Mouse (Mus musculus) heart, adult 11 months (tissue): ENCODE results near the gene Lrriq3.
A peak's percentile ranks its signal among the peaks of the same experiment; 100 is the strongest.

ENCODE experiments used
- DNase-seq: peaks from one replicate; pipeline ENCODE4 v3.0.0; 2022

The Lrriq3 gene

GRCm38 (mm10) chr3:155093116-155093956 lies at the start of gene Lrriq3, which contains the start of gene Fpgt:
Gene Lrriq3, plus strand, starts transcription at chr3:155093434.
Gene Fpgt, minus strand, starts transcription at chr3:155093403.
- peak; percentile 99 for DNase-seq

GRCm38 (mm10) chr3:155052021-155052420 lies 41.2 kb upstream of the Lrriq3 start:
- no peak for DNase-seq

- no peak for DNase-seq
Measured at GRCm38 (mm10) chr3:155053189-155053588, 40.0 kb upstream of the Lrriq3 start.

DNA sequence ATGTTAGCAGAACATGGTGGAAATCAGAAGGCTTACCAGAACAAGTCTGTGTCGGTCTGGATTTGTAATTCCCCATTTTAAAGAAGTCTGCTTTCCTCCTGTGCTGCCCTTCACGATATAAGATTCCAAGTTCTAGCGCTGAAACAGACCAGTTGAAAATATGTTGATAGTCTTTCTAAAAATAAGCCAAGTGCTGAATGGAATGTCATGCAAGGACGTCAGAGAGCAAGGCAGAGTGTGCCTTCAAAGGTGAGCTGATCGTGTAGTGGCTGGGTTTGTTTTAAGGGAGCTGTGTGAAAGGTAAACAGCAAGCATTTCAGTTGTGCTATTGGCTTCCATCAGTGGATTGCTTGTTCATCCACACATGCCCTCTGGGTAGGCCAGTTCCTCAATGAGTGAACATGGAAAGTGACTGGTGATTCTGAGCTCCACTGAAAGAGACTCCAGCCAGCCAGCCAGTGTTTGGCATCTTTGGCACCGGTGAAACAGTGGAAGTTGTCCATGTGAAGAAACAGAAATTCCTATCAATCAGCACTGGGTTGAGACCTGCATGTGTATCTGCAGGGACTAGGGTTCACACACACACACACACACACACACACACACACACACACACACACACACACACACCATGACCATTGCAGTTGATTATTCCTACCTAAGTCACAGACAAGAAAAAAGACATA lies 37.9 kb upstream of the Lrriq3 start, which contains the start of gene Tnni3k:
Gene Tnni3k (minus strand): TSS at position 177 of the 686 bp plus-strand sequence.
- peak; percentile 91 for DNase-seq

- no peak for DNase-seq
Measured at GRCm38 (mm10) chr3:155056606-155057005, 36.6 kb upstream of the Lrriq3 start.

DNA sequence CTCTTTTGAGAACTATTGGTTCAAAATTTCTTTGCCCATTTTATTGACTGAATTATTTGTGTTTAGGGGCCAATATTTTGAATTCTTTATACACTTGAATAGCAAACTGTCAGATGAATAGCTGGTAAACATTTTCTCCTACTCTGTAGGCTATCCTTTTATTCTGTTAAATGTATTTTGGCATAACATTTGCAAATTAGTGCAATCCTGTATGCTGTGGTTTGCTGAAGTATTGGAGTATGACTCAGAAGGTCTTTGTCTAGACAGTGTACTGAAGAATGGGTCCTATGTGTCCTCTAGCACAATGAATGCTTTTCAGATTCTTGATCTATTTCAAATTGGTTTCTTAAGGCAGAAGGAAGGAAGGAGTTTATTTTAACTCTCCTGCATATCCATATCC lies 35.7 kb upstream of the Lrriq3 start:
- no peak for DNase-seq

GRCm38 (mm10) chr3:155058800-155059448 lies 34.3 kb upstream of the Lrriq3 start:
- no peak for DNase-seq

- DNase-seq: no peak
Measured at GRCm38 (mm10) chr3:155059449-155059822, 33.8 kb upstream of the Lrriq3 start.

DNA sequence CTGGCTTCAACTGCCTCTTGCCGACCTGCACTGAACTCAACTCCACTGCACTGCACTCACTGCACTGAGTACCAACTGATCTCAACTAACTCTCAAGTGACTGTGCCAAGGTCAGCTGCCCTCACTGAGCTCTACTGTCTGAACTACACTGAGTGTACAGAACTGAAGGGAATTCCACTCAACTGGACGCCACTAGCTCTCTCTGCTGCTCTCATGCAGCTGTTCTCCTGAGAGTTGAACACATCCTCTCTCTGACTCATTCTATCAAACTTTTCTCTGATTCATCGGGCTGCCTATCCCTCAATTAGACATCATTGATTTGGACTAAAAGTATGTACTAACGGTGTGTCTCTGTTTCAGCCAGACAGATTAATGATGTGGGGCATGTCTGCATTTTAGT lies 15.3 kb upstream of the Lrriq3 start:
- DNase-seq: no peak

GRCm38 (mm10) chr3:155092081-155092480 lies 1.2 kb upstream of the Lrriq3 start:
- no peak for DNase-seq

- DNase-seq: no peak
Measured at GRCm38 (mm10) chr3:155099266-155099665, 6.0 kb downstream of the Lrriq3 start.

- no peak for DNase-seq
Measured at GRCm38 (mm10) chr3:155105957-155106356, 12.7 kb downstream of the Lrriq3 start.

- DNase-seq: no peak
Measured at GRCm38 (mm10) chr3:155137737-155138136, 44.5 kb downstream of the Lrriq3 start.

DNA sequence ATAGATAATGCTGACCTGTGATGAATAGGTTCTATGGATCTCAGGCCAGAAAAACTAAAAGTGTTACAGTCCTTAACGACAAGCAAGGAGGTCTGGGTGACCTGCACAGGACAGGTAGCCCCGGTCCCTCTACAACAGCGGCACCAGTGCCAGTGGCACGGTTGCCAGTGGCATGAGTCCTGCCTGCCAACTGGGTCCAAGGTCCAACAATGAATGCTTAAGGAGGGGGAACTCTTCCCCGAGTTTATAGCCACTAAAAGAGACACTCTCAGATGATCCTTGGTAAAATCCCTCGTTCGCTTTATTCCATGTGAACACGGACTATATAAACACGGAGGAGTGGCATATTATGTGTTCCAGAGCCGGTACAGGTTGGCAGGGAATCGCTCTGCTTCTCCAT lies 47.8 kb downstream of the Lrriq3 start:
- DNase-seq: peak; percentile 84

- no peak for DNase-seq
Measured at GRCm38 (mm10) chr3:155144368-155144767, 51.1 kb downstream of the Lrriq3 start.

GRCm38 (mm10) chr3:155161842-155162241 lies 68.6 kb downstream of the Lrriq3 start:
- DNase-seq: no peak

GRCm38 (mm10) chr3:155180303-155180902 lies 87.2 kb downstream of the Lrriq3 start:
- no peak for DNase-seq

DNA sequence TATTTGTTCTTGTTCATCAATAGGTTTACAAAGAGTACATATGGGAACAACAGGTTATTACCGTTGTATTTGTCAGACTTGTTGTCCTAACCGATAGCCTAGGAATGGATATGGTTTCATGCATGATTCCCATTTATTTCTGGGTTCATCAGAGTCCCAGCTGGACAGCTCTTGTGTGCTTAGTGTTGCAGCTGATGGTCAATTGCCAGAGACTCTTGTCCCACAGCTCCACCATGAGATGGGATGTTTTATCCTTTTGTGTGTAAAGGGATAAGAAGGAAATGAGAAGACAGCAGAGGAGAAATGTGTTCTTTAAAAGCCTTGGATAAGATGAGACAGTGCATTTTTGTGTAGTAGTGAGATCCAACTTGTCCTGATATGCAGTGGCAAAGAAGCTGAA lies 93.2 kb downstream of the Lrriq3 start:
- DNase-seq: no peak

DNA sequence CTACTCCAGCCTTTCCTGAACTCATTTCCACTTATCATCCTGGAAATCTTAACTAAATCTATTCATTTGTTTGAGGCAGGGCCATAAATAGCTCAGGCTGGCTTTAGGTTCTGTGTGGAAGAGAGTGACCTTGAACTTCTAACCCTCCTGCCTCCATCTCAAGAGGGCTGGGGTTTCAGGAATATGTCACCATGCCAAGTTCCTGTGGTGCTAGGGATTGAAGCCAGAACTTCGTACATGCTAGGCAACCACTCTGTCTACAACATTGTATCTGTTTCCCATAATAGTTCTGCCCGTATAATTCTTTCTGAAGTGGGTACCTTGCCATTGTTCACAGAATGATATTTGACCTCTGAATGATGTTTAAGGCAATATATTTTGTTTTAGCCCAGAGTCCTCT lies 95.6 kb downstream of the Lrriq3 start:
- no peak for DNase-seq

GRCm38 (mm10) chr3:155234919-155235318 lies 141.7 kb downstream of the Lrriq3 start:
- DNase-seq: no peak

DNA sequence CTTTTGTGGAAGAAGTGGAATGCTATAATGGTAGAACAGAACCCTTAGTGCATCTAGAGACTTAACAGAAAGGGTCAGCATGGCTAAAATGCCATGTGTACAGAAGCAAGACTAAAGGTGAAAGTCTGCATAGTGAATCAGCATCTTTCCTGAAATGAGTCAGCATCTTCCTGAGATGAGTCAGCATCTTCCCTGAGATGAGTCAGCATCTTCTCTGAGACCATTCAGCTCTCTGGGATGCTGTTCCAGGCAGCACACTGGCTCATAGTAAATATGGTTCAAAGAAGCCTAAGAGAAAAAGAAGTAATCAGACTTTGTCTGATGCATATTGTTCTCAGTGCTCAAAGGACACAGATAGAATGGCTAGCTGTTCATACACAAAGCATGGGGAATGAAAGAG lies 142.3 kb downstream of the Lrriq3 start:
- no peak for DNase-seq
